Mouse (Mus musculus) E14TG2a.4 (cell line): ENCODE measurements around the gene Aldh1a3.

Experiments
- CTCF ChIP-seq: conservative IDR thresholded peaks from 2 replicates; pipeline ENCODE4 v1.5.1; 2014; ENCODE audit warnings: low read length
- POU5F1 ChIP-seq: IDR thresholded peaks from 2 replicates; pipeline ENCODE4 v1.6.1; 2014; ENCODE audit warnings: low read length, borderline replicate concordance

DNA sequence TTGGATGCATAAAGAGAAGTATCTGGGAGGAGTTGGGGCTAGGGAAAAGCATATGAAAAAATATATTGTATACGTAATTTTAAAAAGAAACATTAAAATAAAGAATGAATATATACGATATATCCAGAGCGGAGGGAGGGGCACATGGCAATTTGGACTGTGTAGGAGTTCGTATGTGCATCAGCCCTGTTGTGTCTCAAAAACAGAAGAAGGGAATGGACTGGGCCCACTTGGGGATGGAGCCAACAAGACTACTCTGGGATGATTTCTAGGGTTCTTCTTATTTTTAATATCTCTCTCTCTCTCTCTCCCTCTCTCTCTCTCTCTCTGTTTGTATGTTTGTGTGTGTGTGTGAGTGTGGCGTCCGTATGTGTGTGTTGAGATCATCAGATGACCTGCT is 40.9 kb downstream of the Aldh1a3 start:
- TF ChIP-seq CTCF, result no peak
- TF ChIP-seq POU5F1, result no peak
